Mouse (Mus musculus) ES-Bruce4 (cell line): ENCODE measurements around the gene Pik3cd. TPM values are rescaled to one million over a fixed set of nuclear protein-coding genes. Genes with fewer than 3 reads are reported as not detected.

Source experiments
- H3K27ac ChIP-seq: 2 replicates; pipeline ENCODE4 v1.5.1; 2012; ENCODE audit warnings: low read length, inconsistent platforms; ENCODE audit not compliant: insufficient read depth
- H3K27me3 ChIP-seq: 2 replicates; pipeline ENCODE4 v1.6.1; 2012; ENCODE audit warnings: mild to moderate bottlenecking, low read length, inconsistent platforms; ENCODE audit not compliant: control insufficient read depth, poor library complexity, insufficient read depth, severe bottlenecking
- H3K36me3 ChIP-seq: 2 replicates; pipeline ENCODE4 v1.6.1; 2012; ENCODE audit warnings: inconsistent platforms, mild to moderate bottlenecking, low read length, moderate library complexity; ENCODE audit not compliant: control insufficient read depth, poor library complexity, insufficient read depth, severe bottlenecking
- H3K4me1 ChIP-seq: one replicate; pipeline ENCODE4 v1.8.1; 2011; ENCODE audit warnings: low read length; ENCODE audit not compliant: control insufficient read depth, insufficient read depth
- H3K4me3 ChIP-seq: 2 replicates; pipeline ENCODE4 v1.5.1; 2011; ENCODE audit warnings: low read depth, mild to moderate bottlenecking, low read length
- H3K9ac ChIP-seq: 2 replicates; pipeline ENCODE4 v1.6.1; 2012; ENCODE audit warnings: low read depth, mild to moderate bottlenecking, inconsistent platforms; ENCODE audit not compliant: poor library complexity, severe bottlenecking
- H3K9me3 ChIP-seq: replicated peaks from 2 replicates; pipeline ENCODE4 v1.6.1; 2012; ENCODE audit warnings: mild to moderate bottlenecking, low read length, inconsistent platforms; ENCODE audit not compliant: control insufficient read depth, poor library complexity, insufficient read depth, severe bottlenecking
- CTCF ChIP-seq: IDR thresholded peaks from one replicate; pipeline ENCODE4 v1.8.1; 2011; ENCODE audit warnings: low read depth, low read length
- EP300 ChIP-seq: IDR thresholded peaks from 2 replicates; pipeline ENCODE4 v1.6.1; 2011; ENCODE audit warnings: low read depth, low read length; ENCODE audit not compliant: insufficient read depth
- POLR2A ChIP-seq: IDR thresholded peaks from one replicate; pipeline ENCODE4 v1.8.1; 2011; ENCODE audit warnings: low read length; ENCODE audit not compliant: insufficient read depth
- polyA plus RNA-seq: library from polyadenylated mRNA; stranded (reverse); fragments of >200 nt; gene quantifications from 2 replicates; pipeline ENCODE4 v1.2.4, GENCODE M21; 2011; ENCODE audit warnings: low read depth; ENCODE audit not compliant: missing spikeins, insufficient read depth, insufficient read length

The Pik3cd gene
- polyA plus RNA-seq, 1 experiment: 13.5 TPM

DNA sequence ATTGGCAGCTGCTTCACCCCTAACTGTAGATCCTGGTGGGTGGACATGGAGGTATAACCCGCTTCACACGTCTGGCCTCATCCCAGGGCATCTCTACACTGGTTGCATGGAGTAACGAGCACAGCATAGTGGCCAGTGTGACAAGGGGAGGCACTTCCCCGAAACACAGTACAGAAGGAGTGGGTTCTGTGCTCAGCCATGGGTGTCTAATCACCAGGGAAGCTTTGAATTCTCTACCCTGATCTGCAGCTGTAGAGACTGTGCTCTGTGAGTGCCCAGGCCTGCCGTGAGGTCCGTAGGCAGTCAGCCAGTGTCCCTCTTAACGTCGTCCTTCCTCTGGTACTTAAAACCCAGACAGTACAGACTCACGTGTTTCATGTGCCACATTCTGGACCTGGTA is 61.5 kb downstream of the Pik3cd start:
- Histone ChIP-seq H3K9me3 (no peaks in the 10 kb centered on the region), H3K4me1 (no peaks in the 10 kb centered on the region), H3K9ac (no peak overlapping the region), H3K27ac (no peak overlapping the region), H3K36me3 (0 out of 2 replicates have a peak, but pooled peaks cover 5% of the 10 kb centered on the region), H3K27me3 (no peaks in the 10 kb centered on the region), H3K4me3 (no peak overlapping the region)
- no peak for TF ChIP-seq CTCF
- TF ChIP-seq POLR2A: no peak
- TF ChIP-seq EP300: no peak

GRCm38 (mm10) chr4:149637942-149638341 is 64.4 kb downstream of the Pik3cd start:
- Histone ChIP-seq H3K27me3 (no peaks in the 10 kb centered on the region), H3K9me3 (no peaks in the 10 kb centered on the region), H3K9ac (no peak overlapping the region), H3K4me3 (no peak overlapping the region), H3K27ac (no peak overlapping the region), H3K4me1 (no peaks in the 10 kb centered on the region), H3K36me3 (peaks cover 8% of the 10 kb centered on the region; the same call in 1 of the 2 replicates)
- TF ChIP-seq EP300 (no peak), CTCF (no peak), POLR2A (no peak)

- H3K9ac ChIP-seq: no peak overlapping the region
- no peaks in the 10 kb centered on the region for H3K9me3 ChIP-seq
- H3K4me1 ChIP-seq: no peaks in the 10 kb centered on the region
- no peak for TF ChIP-seq EP300
- no peak for TF ChIP-seq POLR2A
- no peak for TF ChIP-seq CTCF
- H3K27ac ChIP-seq: no peak overlapping the region
- H3K36me3 ChIP-seq: peaks cover 8% of the 10 kb centered on the region; the same call in 1 of the 2 replicates
- H3K27me3 ChIP-seq: no peaks in the 10 kb centered on the region
- H3K4me3 ChIP-seq: no peak overlapping the region
These were observed 66.4 kb downstream of the Pik3cd start for GRCm38 (mm10) chr4:149635915-149636415.

DNA sequence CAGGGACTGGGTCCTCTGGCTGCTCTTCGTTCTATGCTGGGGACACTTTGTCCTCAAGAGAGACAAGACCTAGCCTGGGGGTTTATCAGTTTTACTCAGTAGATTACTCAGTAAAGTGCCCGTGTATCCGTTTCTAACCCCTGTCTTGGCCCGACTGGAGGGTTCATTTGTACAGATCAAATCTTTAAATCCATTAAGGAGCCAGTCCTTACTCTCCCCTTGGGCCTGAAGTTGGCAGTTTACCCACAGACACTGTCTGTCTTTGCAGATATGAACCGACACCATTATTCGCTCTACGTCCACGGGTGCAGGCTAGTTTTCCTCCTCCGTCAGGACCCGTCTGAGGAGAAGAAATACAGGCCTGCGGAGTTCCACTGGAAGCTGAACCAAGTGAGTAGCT is 67.4 kb downstream of the Pik3cd start:
- Histone ChIP-seq H3K27me3 (no peaks in the 10 kb centered on the region), H3K27ac (no peak overlapping the region), H3K4me3 (no peak overlapping the region), H3K9ac (no peak overlapping the region), H3K4me1 (no peaks in the 10 kb centered on the region), H3K36me3 (peaks cover 8% of the 10 kb centered on the region; the same call in 1 of the 2 replicates), H3K9me3 (no peaks in the 10 kb centered on the region)
- TF ChIP-seq EP300: no peak
- TF ChIP-seq POLR2A: no peak
- TF ChIP-seq CTCF: no peak

- Histone ChIP-seq H3K4me3 (no peak overlapping the region), H3K27me3 (no peaks in the 10 kb centered on the region), H3K4me1 (no peaks in the 10 kb centered on the region), H3K27ac (no peak overlapping the region), H3K9me3 (no peaks in the 10 kb centered on the region), H3K36me3 (peaks cover 8% of the 10 kb centered on the region; the same call in 1 of the 2 replicates), H3K9ac (no peak overlapping the region)
- TF ChIP-seq EP300 (no peak), POLR2A (no peak), CTCF (no peak)
These were observed 68.2 kb downstream of the Pik3cd start for GRCm38 (mm10) chr4:149634157-149634556.

DNA sequence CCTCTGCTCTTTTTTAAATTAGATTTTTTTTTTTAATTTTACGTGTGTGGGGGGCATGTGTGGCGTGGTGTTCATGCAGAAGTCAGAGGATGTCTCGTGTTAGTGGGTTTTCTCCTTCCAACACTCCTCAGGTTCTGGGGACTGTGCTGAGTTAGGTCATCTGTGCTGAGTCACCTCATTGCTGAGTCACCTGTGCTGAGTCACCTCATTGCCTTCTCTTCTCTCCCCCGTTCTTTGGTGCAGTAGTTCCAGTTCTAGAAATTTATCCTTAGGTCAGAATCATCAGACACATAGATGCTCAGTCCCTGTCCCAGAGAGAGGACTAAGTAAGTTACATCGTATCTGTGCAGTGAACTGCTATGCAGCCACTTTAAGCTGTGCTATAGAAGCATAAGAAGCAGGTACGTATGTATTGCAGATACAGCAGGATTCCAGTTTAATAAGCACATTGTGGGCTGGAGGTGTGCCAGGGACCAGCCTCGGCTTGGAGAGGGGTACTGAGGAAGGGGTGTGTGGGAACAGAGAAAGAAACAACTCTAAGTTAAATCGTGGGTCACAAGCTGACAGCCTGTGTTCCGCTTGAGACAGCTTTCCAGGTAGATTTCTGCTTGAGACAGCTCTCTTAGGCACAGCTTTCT is 69.6 kb downstream of the Pik3cd start:
- peaks cover 6% of the 10 kb centered on the region; the same call in 1 of the 2 replicates for H3K36me3 ChIP-seq
- no peak overlapping the region for H3K27ac ChIP-seq

More for the DNA sequence above, 69.6 kb downstream of the Pik3cd start:
- H3K9me3 ChIP-seq: no peaks in the 10 kb centered on the region
- no peaks in the 10 kb centered on the region for H3K4me1 ChIP-seq
- TF ChIP-seq CTCF: no peak
- no peak overlapping the region for H3K9ac ChIP-seq
- H3K4me3 ChIP-seq: no peak overlapping the region
- no peaks in the 10 kb centered on the region for H3K27me3 ChIP-seq
